Mouse (Mus musculus) lung, adult 2 months (tissue): Measurements from ENCODE around the gene Rassf7. TPM values are rescaled to one million over a fixed set of nuclear protein-coding genes. Genes with fewer than 3 reads are reported as not detected.
"Not testable (repeated sequence)": the region's sequence is repeated elsewhere in the genome, so short reads cannot be mapped to it uniquely, and the experiment has no call there.

Experiments
- DNase-seq: peaks from one replicate; pipeline ENCODE4 v3.0.0; 2022
- H3K4me1 ChIP-seq: fragments of 200-500 bp; 2 replicates; pipeline ENCODE4 v1.6.1; 2011; ENCODE audit warnings: low read length; ENCODE audit not compliant: control insufficient read depth, insufficient read depth
- H3K4me3 ChIP-seq: fragments of 200-500 bp; replicated peaks from 2 replicates; pipeline ENCODE3; 2011; ENCODE audit warnings: low read depth, mild to moderate bottlenecking, control low read depth, low read length; ENCODE audit errors: extremely low read depth
- CTCF ChIP-seq: fragments of 200-500 bp; IDR thresholded peaks from 2 replicates; pipeline ENCODE4 v1.5.1; 2011; ENCODE audit warnings: mild to moderate bottlenecking, low read length, control low read depth; ENCODE audit not compliant: insufficient read depth
- POLR2A ChIP-seq: fragments of 200-500 bp; IDR thresholded peaks from 2 replicates; pipeline ENCODE4 v1.6.1; 2011; ENCODE audit warnings: low read depth, mild to moderate bottlenecking, control low read depth, low read length, borderline replicate concordance; ENCODE audit errors: extremely low read depth
- WGBS: fragments of 180-500 bp; shearing (Covaris S2); methylation state at CpG from one replicate; pipeline ENCODE4 v1.1.7; 2018; 5-methylcytosine and 5-hydroxymethylcytosine counted together
- polyA plus RNA-seq: library from polyadenylated mRNA; depleted of rRNA; stranded (reverse); fragments of >200 nt; gene quantifications from 2 replicates; pipeline ENCODE4 v1.2.3, GENCODE M21; 2012

Rassf7 gene
- polyA plus RNA-seq, 1 experiment = 92.9 TPM

DNA sequence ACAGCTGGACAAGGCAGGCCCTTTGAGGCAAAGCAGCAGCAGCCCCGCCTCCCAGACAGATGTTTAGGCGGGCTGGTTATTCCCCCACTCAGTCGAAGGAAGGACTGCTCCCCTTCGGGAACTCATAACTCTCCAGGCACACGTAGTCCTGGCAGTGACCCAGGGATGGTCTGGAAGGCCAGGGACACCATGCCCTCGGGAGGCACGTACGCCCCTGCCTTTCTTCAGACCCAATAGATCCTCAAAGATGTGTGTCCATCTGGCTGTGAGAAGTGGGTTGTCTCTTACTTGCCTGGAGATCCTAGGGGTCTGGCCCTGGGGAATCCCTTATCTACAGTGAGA, 6.4 kb downstream of the Rassf7 start:
- TF ChIP-seq CTCF (no peak), POLR2A (no peak)
- 3% methylated on average over 8 of the region's 8 CpGs for WGBS
- DNase-seq = no peak
- peaks cover 6% of the 10 kb centered on the region for H3K4me1 ChIP-seq
- peak overlapping the region; percentile 55 for H3K4me3 ChIP-seq

GRCm38 (mm10) chr7:141222696-141223215, 7.1 kb downstream of the Rassf7 start:
- WGBS = 76% methylated on average over 4 of the region's 4 CpGs
- H3K4me3 ChIP-seq = no peak overlapping the region
- no peak for DNase-seq
- TF ChIP-seq POLR2A (no peak), CTCF (no peak)
- H3K4me1 ChIP-seq = peaks cover 3% of the 10 kb centered on the region

GRCm38 (mm10) chr7:141226535-141226934, 10.9 kb downstream of the Rassf7 start:
- 83% methylated on average over 6 of the region's 6 CpGs for WGBS
- no peak for TF ChIP-seq POLR2A
- no peak for TF ChIP-seq CTCF
- no peak for DNase-seq
- H3K4me1 ChIP-seq = peaks cover 11% of the 10 kb centered on the region
- H3K4me3 ChIP-seq = no peak overlapping the region

- H3K4me3 ChIP-seq = no peak overlapping the region
- TF ChIP-seq CTCF = no peak
- TF ChIP-seq POLR2A = no peak
- no peak for DNase-seq
- 83% methylated on average over 4 of the region's 4 CpGs for WGBS
- peaks cover 8% of the 10 kb centered on the region for H3K4me1 ChIP-seq
These were observed 12.1 kb downstream of the Rassf7 start for GRCm38 (mm10) chr7:141227796-141228195.

- TF ChIP-seq POLR2A = peak; percentile 81
- TF ChIP-seq CTCF = peak; percentile 69
These were observed 12.8 kb downstream of the Rassf7 start, which contains the start of gene Phrf1 for GRCm38 (mm10) chr7:141228279-141229067. TSS of gene Phrf1 (plus strand) at chr7:141228784.

GRCm38 (mm10) chr7:141229702-141230101, 14.0 kb downstream of the Rassf7 start:
- H3K4me1 ChIP-seq = peaks cover 8% of the 10 kb centered on the region
- no peak for DNase-seq
- H3K4me3 ChIP-seq = peak overlapping the region; percentile 70
- no peak for TF ChIP-seq POLR2A
- WGBS = 37% methylated on average over 6 of the region's 6 CpGs

More at GRCm38 (mm10) chr7:141228279-141229067, 12.8 kb downstream of the Rassf7 start, which contains the start of gene Phrf1:
- WGBS = under 1% methylated on average over 73 of the region's 76 CpGs
- peaks cover 8% of the 10 kb centered on the region for H3K4me1 ChIP-seq
- H3K4me3 ChIP-seq = peak within 1 kb of the TSS; percentile 70
- peak; percentile 93 for DNase-seq

DNA sequence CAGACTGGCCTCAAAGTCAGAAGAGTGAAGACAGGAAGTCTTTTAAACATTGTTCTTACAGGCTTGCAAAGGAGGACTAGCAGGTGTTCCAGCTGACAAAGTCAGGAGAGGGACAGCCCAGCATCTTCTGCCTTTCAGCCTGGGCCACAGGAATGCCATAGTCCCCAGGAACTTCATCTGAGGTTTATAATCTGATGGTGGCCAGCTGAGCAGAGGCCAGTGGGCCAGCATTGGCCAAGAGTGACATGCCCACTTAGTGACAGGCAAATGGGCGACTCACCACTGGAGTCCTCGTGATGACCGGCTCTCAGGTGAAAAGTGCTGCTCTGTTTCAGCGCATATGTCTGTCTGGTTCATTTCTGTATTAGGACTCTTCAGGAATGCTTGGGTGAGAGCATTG, 14.9 kb downstream of the Rassf7 start:
- WGBS = 90% methylated on average over 4 of the region's 4 CpGs
- H3K4me3 ChIP-seq = no peak overlapping the region
- TF ChIP-seq CTCF (no peak), POLR2A (no peak)
- peaks cover 8% of the 10 kb centered on the region for H3K4me1 ChIP-seq
- no peak for DNase-seq

GRCm38 (mm10) chr7:141231111-141231510, 15.5 kb downstream of the Rassf7 start:
- 88% methylated on average over 3 of the region's 3 CpGs for WGBS
- DNase-seq = no peak
- Histone ChIP-seq H3K4me1 (peaks cover 8% of the 10 kb centered on the region), H3K4me3 (no peak overlapping the region)
- TF ChIP-seq POLR2A (no peak), CTCF (no peak)

- 91% methylated on average over 8 of the region's 10 CpGs for WGBS
- no peak for TF ChIP-seq CTCF
- TF ChIP-seq POLR2A = no peak
- Histone ChIP-seq H3K4me3 (no peak overlapping the region), H3K4me1 (peaks cover 8% of the 10 kb centered on the region)
- no peak for DNase-seq
These were observed 15.9 kb downstream of the Rassf7 start for GRCm38 (mm10) chr7:141231551-141231950.

GRCm38 (mm10) chr7:141250486-141250885, 34.8 kb downstream of the Rassf7 start:
- not testable (repeated sequence) for DNase-seq, H3K4me3 ChIP-seq, H3K4me1 ChIP-seq
- WGBS = 63% methylated on average over 4 of the region's 4 CpGs
